Mouse (Mus musculus): ENCODE measurements at regions not wholly inside any gene's neighbourhood (a gene's known extent, or its start where the extent isn't known, plus 50 kb on each side); places are given as distances from the start of the nearest gene placed in this dataset.

- no peak for DNase-seq (ENCODE audit: low spot score)
These were observed 138.6 kb upstream of the Nt5c1b start for GRCm38 (mm10) chr12:10231144-10231543.

GRCm38 (mm10) chr12:10231683-10232082 lies 138.1 kb upstream of the Nt5c1b start:
- peak; percentile 33 for DNase-seq (ENCODE audit: low spot score)

GRCm38 (mm10) chr12:10248110-10248509 lies 121.7 kb upstream of the Nt5c1b start:
- no peak for DNase-seq (ENCODE audit: low spot score)

DNA sequence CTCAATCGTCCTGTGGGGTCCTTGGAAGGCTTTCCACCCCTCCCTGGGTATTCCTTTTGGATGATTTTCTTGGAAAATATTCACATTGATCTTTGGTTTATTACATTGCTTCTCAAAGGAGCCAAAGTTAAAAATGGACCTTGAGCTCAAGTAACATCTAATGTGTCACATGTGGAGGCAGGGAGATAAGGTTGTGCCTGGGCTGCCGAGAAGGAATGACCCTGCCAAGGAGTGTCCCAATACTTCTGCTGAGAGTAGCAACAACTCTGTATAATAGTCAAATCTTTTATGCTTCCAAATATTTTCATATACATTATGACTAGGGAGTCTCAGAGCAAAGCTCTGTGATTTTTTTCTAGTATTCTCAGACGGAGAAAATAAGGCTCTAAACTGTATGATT lies 113.4 kb upstream of the Nt5c1b start:
- peak; percentile 9 for DNase-seq (ENCODE audit: low spot score)

DNA sequence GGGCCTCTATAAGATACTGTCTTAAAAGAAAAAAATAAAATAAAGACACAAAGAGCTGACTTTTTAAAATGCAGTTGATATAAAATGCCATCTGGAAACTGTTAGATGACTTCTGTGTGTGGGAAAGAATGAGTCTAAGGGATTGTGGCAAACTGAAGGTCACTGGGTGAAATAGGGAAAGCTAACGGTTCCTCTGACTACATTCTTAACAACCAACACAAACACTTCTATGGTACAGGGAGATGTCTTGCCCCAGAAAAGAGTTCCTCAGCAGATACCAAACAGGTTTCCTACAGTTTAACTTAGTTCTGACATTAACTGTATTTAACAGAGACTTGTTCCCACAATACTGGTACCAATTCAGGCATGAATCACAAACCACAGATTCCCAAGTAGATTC lies 103.6 kb upstream of the Nt5c1b start:
- DNase-seq (ENCODE audit: low spot score) = no peak

- DNase-seq (ENCODE audit: low spot score) = no peak
These were observed 97.7 kb upstream of the Nt5c1b start for GRCm38 (mm10) chr12:10272038-10272437.

GRCm38 (mm10) chr12:10275226-10275625 lies 94.5 kb upstream of the Nt5c1b start:
- no peak for DNase-seq (ENCODE audit: low spot score)

DNA sequence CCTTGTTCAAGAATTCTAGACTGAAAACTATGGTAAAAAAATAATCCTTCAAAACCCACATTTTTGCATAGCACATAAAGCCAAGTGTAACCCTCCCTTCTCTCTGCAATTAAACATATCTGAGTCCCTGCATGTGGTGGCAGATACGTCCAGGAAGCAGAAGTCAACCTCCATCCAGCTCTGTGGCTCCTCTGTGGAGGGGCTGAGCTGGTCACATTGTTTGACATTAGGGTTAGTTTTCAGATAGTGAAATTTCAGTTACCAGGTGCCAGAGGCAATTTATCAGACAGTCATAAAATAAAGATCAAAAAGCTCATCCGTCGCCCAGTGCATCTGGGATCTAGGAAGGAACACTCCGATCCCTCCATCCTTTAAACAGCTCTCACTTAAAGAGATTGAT lies 77.1 kb upstream of the Nt5c1b start:
- no peak for DNase-seq (ENCODE audit: low spot score)

- DNase-seq (ENCODE audit: low spot score) = no peak
These were observed 63.8 kb upstream of the Nt5c1b start for GRCm38 (mm10) chr12:10305970-10306369.

Measured in gastrocnemius, adult 18-20 months (tissue).